Mouse (Mus musculus) naive thymus-derived CD4-positive, alpha-beta T cell, adult 2 months (primary cell): Measurements from ENCODE around the gene Fcrl5.
"Not testable (repeated sequence)": the region's sequence is repeated elsewhere in the genome, so short reads cannot be mapped to it uniquely, and the experiment has no call there.

Source experiments
- DNase-seq: peaks from one replicate; pipeline ENCODE4 v3.0.0-alpha.2; 2011; ENCODE audit warnings: low read depth

Fcrl5 gene

GRCm38 (mm10) chr3:87435479-87435878, at the start of gene Fcrl5:
TSS of gene Fcrl5 (plus strand) at chr3:87435773.
- DNase-seq = no peak

GRCm38 (mm10) chr3:87390935-87391334, 44.6 kb upstream of the Fcrl5 start:
- no peak for DNase-seq

DNA sequence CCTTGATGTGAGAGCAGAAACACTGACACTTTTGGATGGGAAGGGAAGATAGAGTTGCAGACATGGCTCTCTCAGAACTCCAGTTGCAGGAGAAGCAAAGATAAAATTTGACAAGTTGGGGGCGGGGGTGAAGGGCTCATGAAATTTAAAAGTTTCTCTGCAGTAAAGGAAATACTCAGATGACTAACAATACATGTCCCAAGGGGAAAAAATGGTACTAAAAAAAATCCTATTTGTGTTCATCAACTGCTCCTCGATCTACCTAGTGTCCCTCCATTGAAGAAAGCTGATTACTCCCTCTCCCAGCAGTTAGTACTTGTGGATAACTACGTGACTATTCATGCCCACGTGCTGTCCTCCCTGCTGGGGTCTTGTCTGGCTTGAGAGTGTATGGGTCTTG, 36.8 kb upstream of the Fcrl5 start:
- no peak for DNase-seq

GRCm38 (mm10) chr3:87399906-87400305, 35.7 kb upstream of the Fcrl5 start:
- DNase-seq = no peak

- peak; percentile 55 for DNase-seq
Observed at GRCm38 (mm10) chr3:87401321-87401720, 34.3 kb upstream of the Fcrl5 start.

DNA sequence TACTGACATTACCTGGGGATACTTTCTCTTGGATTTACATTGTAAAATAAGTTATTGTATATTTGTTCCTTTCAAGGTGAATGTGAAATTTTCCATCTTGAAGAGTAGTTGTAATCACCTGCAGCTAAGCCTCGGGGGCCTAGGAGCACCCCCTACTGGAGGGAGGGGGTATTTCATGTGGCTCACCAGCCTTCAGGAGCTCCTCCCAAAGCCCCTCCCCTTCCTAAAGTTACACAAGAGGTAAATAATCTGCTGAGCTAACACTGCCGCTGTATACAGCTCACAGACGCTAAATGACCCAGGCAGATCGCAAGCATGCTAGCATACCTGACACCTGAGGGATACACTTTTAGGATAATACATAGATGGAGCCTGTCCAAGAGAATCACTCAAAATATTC, 27.4 kb upstream of the Fcrl5 start:
- DNase-seq = peak; percentile 83

DNA sequence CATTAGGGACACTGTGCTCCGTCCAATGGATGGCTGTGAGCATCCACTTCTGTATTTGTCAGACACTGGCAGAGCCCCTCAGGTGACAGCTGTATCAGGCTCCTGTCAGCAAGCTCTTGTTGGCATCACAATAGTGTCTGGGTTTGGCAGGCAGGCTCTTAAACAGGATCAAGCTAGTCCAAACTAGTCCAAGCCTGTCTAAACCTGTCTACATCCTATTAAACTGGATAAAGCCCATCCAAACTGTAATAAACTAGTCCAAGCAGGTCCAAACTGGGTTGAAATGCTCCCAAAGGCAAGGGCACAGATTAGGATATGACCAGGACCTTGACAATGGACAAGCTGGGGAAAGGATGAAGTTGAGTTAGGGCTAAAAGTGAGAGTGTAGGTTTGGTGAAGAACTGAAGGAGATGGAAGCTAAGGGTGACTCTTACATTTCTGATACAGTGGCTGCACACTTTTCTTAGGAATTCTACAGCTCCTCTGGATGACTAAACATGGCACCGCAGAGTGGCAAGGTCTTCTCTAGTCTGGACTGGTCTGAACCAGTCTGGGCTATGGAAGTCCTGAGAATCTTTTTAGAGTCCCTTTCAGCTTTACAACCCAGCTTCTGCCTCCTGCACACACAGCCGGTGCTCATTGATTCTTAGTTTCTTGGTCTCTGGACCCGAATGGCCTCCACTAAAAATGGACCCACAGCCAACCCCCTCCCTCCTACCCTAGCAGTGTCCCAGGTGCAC, 26.2 kb upstream of the Fcrl5 start:
- DNase-seq = no peak

- no peak for DNase-seq
Observed at GRCm38 (mm10) chr3:87410605-87411004, 25.0 kb upstream of the Fcrl5 start.

- DNase-seq = peak; percentile 71
Observed at GRCm38 (mm10) chr3:87411150-87411549, 24.4 kb upstream of the Fcrl5 start.

GRCm38 (mm10) chr3:87420645-87421044, 14.9 kb upstream of the Fcrl5 start:
- DNase-seq = no peak

DNA sequence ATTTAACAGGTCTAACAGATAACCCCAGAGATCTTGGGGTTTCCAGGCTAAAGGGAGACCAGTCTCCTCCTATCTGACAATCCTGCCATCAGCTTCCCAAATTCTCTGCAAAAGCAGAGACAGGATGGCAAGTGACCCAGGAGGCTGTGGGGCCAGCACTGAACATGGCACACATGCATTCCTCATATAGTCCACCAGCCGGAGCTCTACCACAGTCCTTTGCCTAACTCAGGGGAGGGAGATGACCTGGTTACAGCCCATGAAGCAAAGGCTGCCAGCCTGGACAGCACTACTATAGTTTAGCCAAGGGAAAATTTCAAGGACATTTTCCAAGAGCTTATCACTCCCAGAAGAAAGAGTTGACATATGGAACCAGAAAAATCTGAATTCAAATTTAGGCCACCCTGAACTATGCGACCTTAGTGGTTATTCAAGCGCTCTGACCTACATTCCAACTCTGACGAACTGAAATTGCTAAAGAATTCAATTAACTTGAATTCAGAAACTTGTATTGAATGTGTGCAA, 13.1 kb upstream of the Fcrl5 start:
- DNase-seq = no peak

DNA sequence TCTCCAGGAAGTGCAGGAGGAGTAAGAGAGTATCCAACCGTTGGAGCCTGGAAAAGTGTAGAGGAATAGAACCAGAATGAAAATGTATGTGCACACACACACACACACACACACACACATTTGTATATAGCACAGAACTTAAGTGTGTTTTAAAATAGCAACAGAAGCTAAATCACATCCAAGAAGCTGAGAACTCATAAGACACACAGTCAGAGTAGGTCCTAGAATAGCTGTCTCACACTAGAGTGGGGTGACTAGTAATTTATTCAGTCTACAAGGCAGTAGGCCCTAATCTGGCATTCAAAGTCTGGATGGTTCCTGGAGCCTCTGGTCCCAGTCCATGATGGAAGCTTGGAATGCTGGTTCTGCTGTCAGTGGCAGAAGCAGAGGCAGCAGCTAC, 5.0 kb downstream of the Fcrl5 start:
- DNase-seq = no peak

GRCm38 (mm10) chr3:87443968-87444367, 8.4 kb downstream of the Fcrl5 start:
- DNase-seq = no peak

DNA sequence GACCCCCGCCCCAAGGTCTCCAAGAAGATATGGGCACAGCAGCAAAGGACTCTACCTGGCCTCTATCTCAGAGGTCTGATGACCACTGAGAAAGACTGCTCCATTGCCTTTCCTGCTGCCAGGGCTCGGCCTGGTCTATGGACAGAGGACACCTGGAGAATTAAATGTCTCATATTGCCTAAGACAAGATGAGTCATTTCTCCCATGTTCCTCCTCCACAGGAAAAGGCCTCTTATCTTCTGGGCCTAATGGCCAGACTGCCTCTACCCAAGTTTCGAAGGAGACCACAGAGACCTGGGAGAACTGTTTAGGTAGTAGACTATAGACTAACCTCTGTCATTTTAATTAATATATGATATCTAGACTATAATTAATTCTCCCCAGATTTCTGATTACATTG, 29.9 kb downstream of the Fcrl5 start:
- no peak for DNase-seq

GRCm38 (mm10) chr3:87467011-87467410, 31.4 kb downstream of the Fcrl5 start:
- DNase-seq = no peak

- no peak for DNase-seq
Observed at GRCm38 (mm10) chr3:87467416-87467815, 31.8 kb downstream of the Fcrl5 start.

GRCm38 (mm10) chr3:87477948-87478347, 42.4 kb downstream of the Fcrl5 start:
- not testable (repeated sequence) for DNase-seq

GRCm38 (mm10) chr3:87478596-87478995, 43.0 kb downstream of the Fcrl5 start:
- DNase-seq = not testable (repeated sequence)

- DNase-seq = not testable (repeated sequence)
Observed at GRCm38 (mm10) chr3:87479230-87479629, 43.7 kb downstream of the Fcrl5 start.

GRCm38 (mm10) chr3:87487392-87487791, 51.8 kb downstream of the Fcrl5 start:
- DNase-seq = no peak

DNA sequence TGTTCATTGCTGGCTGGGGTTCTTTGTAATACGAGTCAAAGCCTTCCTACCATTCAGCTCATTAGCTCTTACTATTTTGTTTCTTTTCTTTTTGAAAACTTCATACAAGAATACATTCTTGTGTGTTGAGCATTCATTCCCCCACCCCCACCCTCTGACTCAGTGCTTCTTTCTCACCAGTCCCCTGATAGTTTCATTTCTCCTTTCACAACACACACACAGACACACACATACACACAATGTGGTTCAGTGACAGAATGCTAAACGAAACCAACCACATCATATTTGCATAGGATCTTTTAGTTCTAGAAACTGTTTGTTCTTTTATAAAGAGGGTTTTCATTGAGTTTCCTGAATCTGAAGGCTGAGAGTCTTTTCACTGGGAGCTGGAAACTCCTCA, 52.3 kb downstream of the Fcrl5 start:
- no peak for DNase-seq

DNA sequence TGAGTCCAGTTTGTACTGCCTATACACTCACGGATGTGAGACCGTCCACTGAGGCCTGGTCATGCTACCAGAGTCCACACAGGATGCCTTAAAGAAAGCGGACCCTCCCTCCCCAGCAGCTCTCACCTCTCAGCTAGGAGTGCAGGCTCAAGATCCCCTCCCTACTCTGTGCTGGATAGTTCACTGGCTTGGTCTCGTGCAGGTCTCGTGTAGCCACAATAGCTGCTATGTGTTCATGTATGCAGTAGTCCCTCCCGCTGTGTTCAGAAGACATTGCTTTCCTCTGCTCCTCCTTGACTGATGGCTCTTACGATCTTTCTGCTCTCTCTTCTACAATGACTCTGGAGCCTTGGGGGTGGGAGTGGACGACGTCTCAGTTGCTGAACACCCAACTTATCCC, 62.7 kb downstream of the Fcrl5 start:
- DNase-seq = no peak

DNA sequence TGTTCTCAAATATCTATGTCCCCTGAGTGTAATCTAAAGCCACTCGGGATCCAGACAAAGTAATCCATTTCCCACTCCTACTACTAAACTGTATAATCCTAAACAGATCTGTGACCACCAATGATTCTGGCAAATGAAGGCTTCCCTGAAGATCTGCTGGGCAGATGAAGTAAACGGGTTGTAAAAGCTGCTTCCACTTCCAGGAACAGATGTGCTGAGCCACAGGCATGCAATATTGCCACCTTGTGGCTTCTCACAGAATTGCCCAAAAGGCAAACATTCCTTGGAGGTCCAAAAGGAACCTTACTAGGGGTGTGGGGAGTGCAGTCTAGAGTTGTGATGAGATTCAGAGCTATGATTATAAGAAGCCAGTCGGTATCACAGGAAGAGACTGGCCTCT, 63.5 kb downstream of the Fcrl5 start:
- DNase-seq = peak; percentile 81
